Mouse (Mus musculus) forebrain, postnatal 0 days (tissue): ENCODE data around the gene Znrf2. TPM values are rescaled to one million over a fixed set of nuclear protein-coding genes. Genes with fewer than 3 reads are reported as not detected.

Experiments used
- ATAC-seq: fragments of 200-750 bp; cut with Nextera tagmentation; 2 replicates; pipeline ENCODE4 v1.8.0; 2017; ENCODE audit warnings: mild to moderate bottlenecking, moderate library complexity
- DNase-seq: peaks from one replicate; pipeline ENCODE4 v3.0.0-alpha.2; 2015
- H3K27ac ChIP-seq: fragments of 300-500 bp; sonication (generic); 2 replicates; pipeline ENCODE4 v1.5.1; 2014; ENCODE audit warnings: low read depth, mild to moderate bottlenecking, antibody characterized with exemption, low read length, moderate library complexity, mixed read lengths
- H3K27me3 ChIP-seq: fragments of 300-500 bp; sonication (generic); 2 replicates; pipeline ENCODE4 v1.6.1; 2014; ENCODE audit warnings: mild to moderate bottlenecking, low read length, mixed read lengths; ENCODE audit not compliant: insufficient read depth
- H3K36me3 ChIP-seq: fragments of 300-500 bp; sonication (generic); 2 replicates; pipeline ENCODE4 v1.6.1; 2014; ENCODE audit warnings: mild to moderate bottlenecking, moderate library complexity; ENCODE audit not compliant: insufficient read depth
- H3K4me1 ChIP-seq: fragments of 300-500 bp; sonication (generic); 2 replicates; pipeline ENCODE4 v1.6.1; 2014; ENCODE audit warnings: antibody characterized with exemption; ENCODE audit not compliant: insufficient read depth
- H3K4me2 ChIP-seq: fragments of 300-500 bp; sonication (generic); 2 replicates; pipeline ENCODE4 v1.6.1; 2014; ENCODE audit warnings: low read depth, mild to moderate bottlenecking, moderate library complexity
- H3K4me3 ChIP-seq: fragments of 300-500 bp; sonication (generic); 2 replicates; pipeline ENCODE4 v1.5.1; 2014; ENCODE audit warnings: low read depth, low read length, mixed read lengths
- H3K9ac ChIP-seq: fragments of 300-500 bp; sonication (generic); 2 replicates; pipeline ENCODE4 v1.6.1; 2014; ENCODE audit warnings: mild to moderate bottlenecking
- H3K9me3 ChIP-seq: fragments of 300-500 bp; sonication (generic); 2 replicates; pipeline ENCODE4 v1.6.1; 2016; ENCODE audit warnings: low read length
- CTCF ChIP-seq: sonication (generic); IDR thresholded peaks from 2 replicates; pipeline ENCODE4 v1.5.1; 2016; ENCODE audit warnings: antibody characterized with exemption, control low read depth, low read depth
- WGBS: fragments of 180-500 bp; shearing (Covaris S2); extraction: QIAGEN DNeasy Blood & Tissue Kit; methylation state at CpG from one replicate; pipeline ENCODE4 v1.1.7; 2014; 5-methylcytosine and 5-hydroxymethylcytosine counted together
- polyA plus RNA-seq: library from polyadenylated mRNA; unstranded; fragments of >200 nt; fragmentation: Nextera tagmentation; extraction: Ambion mirVana; gene quantifications from 2 replicates; pipeline ENCODE4 v1.2.1, GENCODE M21; 2015
- total RNA-seq: library from RNA; depleted of rRNA; stranded (reverse); fragments of >200 nt; gene quantifications from 2 replicates; pipeline ENCODE4 v1.2.3, GENCODE M21; 2014

Gene Znrf2
- total and polyA plus RNA-seq, 2 experiments from 2014 or later, result 13.1 to 83.8 TPM

DNA sequence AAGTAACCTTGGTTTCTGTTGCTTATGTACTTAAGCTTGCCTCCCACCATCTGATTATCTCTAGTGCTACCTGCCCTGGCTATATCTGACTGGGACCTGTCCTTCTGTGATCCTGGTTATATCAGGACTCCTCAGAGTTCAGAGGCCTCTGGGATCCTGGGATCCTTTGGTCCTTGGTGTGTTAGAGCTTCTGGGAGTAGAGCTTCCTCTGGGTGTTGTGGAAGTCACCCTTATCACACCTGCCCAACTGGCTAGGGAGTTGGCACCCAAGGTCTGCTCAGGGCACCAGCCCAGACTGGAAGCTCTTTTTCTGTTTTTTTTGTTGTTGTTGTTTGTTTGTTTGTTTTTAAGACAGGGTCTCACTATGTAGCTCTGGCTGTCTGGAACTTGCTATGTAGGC lies 43.5 kb downstream of the Znrf2 start:
- DNase-seq (no peak), ATAC-seq (no peak)
- 0 out of 2 replicates have a peak, but pooled peaks cover 3% of the 10 kb centered on the region for H3K36me3 ChIP-seq
- H3K9ac ChIP-seq, result no peak overlapping the region
- no peaks in the 10 kb centered on the region for H3K4me1 ChIP-seq
- TF ChIP-seq CTCF, result no peak
- H3K4me3 ChIP-seq, result no peak overlapping the region
- H3K4me2 ChIP-seq, result no peak overlapping the region
- H3K9me3 ChIP-seq, result no peaks in the 10 kb centered on the region
- no peak overlapping the region for H3K27ac ChIP-seq
- H3K27me3 ChIP-seq, result no peaks in the 10 kb centered on the region

GRCm38 (mm10) chr6:54866731-54867410 lies 50.2 kb downstream of the Znrf2 start:
- H3K27me3 ChIP-seq, result no peaks in the 10 kb centered on the region
- 0 out of 2 replicates have a peak, but pooled peaks cover 3% of the 10 kb centered on the region for H3K36me3 ChIP-seq
- 88% methylated on average over 5 of the region's 5 CpGs for WGBS
- TF ChIP-seq CTCF, result no peak
- H3K9ac ChIP-seq, result no peak overlapping the region
- ATAC-seq (no peak), DNase-seq (no peak)
- no peaks in the 10 kb centered on the region for H3K4me1 ChIP-seq
- H3K9me3 ChIP-seq, result no peaks in the 10 kb centered on the region
- no peak overlapping the region for H3K4me3 ChIP-seq
- no peak overlapping the region for H3K27ac ChIP-seq
- H3K4me2 ChIP-seq, result no peak overlapping the region

GRCm38 (mm10) chr6:54867411-54867745 lies 50.7 kb downstream of the Znrf2 start:
- no peak overlapping the region for H3K4me2 ChIP-seq
- 68% methylated on average over 4 of the region's 4 CpGs for WGBS
- H3K9me3 ChIP-seq, result no peaks in the 10 kb centered on the region
- no peak overlapping the region for H3K9ac ChIP-seq
- 0 out of 2 replicates have a peak, but pooled peaks cover 3% of the 10 kb centered on the region for H3K36me3 ChIP-seq
- H3K27me3 ChIP-seq, result no peaks in the 10 kb centered on the region
- no peak overlapping the region for H3K4me3 ChIP-seq
- H3K4me1 ChIP-seq, result no peaks in the 10 kb centered on the region
- ATAC-seq, result no peak
- TF ChIP-seq CTCF, result no peak
- DNase-seq, result no peak
- no peak overlapping the region for H3K27ac ChIP-seq

GRCm38 (mm10) chr6:54873029-54873428 lies 56.3 kb downstream of the Znrf2 start:
- H3K4me2 ChIP-seq, result no peak overlapping the region
- no peak overlapping the region for H3K4me3 ChIP-seq
- no peaks in the 10 kb centered on the region for H3K9me3 ChIP-seq
- no peak overlapping the region for H3K27ac ChIP-seq
- TF ChIP-seq CTCF, result no peak
- WGBS, result 80% methylated on average over 5 of the region's 5 CpGs
- H3K9ac ChIP-seq, result no peak overlapping the region
- DNase-seq (no peak), ATAC-seq (no peak)
- H3K4me1 ChIP-seq, result no peaks in the 10 kb centered on the region
- no peaks in the 10 kb centered on the region for H3K27me3 ChIP-seq
- H3K36me3 ChIP-seq, result no peaks in the 10 kb centered on the region

GRCm38 (mm10) chr6:54876782-54877181 lies 60.1 kb downstream of the Znrf2 start:
- no peak overlapping the region for H3K9ac ChIP-seq
- no peak overlapping the region for H3K4me3 ChIP-seq
- H3K27me3 ChIP-seq, result no peaks in the 10 kb centered on the region
- 46% methylated on average over 5 of the region's 5 CpGs for WGBS
- no peak overlapping the region for H3K27ac ChIP-seq
- no peak overlapping the region for H3K4me2 ChIP-seq
- no peaks in the 10 kb centered on the region for H3K4me1 ChIP-seq
- no peaks in the 10 kb centered on the region for H3K36me3 ChIP-seq
- TF ChIP-seq CTCF, result no peak
- ATAC-seq, result no peak
- DNase-seq, result no peak
- H3K9me3 ChIP-seq, result no peaks in the 10 kb centered on the region

GRCm38 (mm10) chr6:54877651-54878050 lies 60.9 kb downstream of the Znrf2 start:
- TF ChIP-seq CTCF, result no peak
- ATAC-seq, result no peak
- WGBS, result 73% methylated on average over 3 of the region's 3 CpGs
- no peaks in the 10 kb centered on the region for H3K27me3 ChIP-seq
- no peak overlapping the region for H3K9ac ChIP-seq
- no peaks in the 10 kb centered on the region for H3K36me3 ChIP-seq
- H3K27ac ChIP-seq, result no peak overlapping the region
- H3K9me3 ChIP-seq, result no peaks in the 10 kb centered on the region
- no peak overlapping the region for H3K4me2 ChIP-seq
- no peaks in the 10 kb centered on the region for H3K4me1 ChIP-seq
- no peak for DNase-seq
- H3K4me3 ChIP-seq, result no peak overlapping the region

DNA sequence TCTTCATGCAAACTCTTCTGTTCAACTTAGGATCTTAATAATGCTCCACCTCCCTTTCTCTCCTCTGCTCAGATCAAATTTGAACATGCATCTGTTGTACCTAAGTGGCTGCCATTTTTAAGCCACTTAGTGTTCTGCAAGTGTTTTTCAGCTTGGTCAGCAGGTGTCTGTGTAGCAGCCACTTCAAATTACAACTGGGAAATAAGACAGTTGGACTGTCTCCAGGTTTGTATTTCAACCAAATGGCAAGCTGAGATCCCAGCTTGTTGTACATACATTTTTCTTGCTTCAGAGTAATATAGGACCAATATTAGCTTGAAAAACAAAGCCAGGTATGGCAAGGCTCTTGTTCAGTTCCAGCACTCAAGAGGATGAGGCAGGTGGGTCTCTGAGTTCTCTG lies 61.8 kb downstream of the Znrf2 start:
- Histone ChIP-seq H3K4me2 (no peak overlapping the region), H3K4me1 (no peaks in the 10 kb centered on the region), H3K27me3 (no peaks in the 10 kb centered on the region), H3K9me3 (no peaks in the 10 kb centered on the region), H3K36me3 (no peaks in the 10 kb centered on the region), H3K4me3 (no peak overlapping the region), H3K27ac (no peak overlapping the region), H3K9ac (no peak overlapping the region)
- ATAC-seq (no peak), DNase-seq (no peak)
- TF ChIP-seq CTCF, result no peak
